8 mouse cellular contexts compared by ENCODE assay signal in the genomic region with DNA sequence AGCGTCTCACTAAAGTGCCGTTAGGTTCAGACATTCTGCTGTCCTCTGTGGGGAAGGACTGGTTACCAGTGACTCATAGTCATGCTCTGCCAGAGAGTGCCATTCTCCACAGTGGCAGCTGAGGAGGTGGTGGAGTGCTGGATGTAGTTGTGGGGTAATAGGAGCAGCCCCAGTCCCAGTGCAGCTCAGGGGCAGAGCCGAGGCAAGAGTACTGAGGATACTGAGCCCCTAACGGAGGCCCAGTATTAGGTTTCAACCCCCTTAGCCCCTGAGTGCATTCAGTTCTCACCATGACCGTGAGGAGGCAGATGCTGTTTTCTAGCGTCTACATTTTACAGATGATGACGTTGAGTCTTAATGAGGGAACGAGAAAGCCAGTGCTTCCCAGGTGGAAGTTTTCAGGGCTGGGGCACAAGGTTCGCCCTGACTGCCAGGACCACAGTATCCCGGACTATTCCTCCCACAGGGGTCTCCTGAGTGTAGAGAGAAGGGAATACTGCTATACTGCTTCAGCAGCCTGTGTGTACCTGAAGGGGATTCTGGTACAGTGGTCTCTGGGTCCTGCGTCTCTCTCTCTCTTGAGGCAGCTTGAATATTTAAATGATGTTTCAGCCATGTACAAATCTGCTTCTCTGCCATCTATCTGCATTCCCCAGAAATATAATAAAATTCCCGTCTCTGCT. TPM values are rescaled to one million over a fixed set of nuclear protein-coding genes. Genes with fewer than 3 reads are reported as not detected.
DNase-seq lines count a peak whose midpoint lies in the region; ATAC-seq and TF ChIP-seq lines count a peak whose summit lies in the region.

No protein-coding gene starts in this region.

- H3K9ac ChIP-seq in kidney, embryonic 15.5 days = no peak overlapping the region
- H3K9ac ChIP-seq in forebrain, embryonic 14.5 days (ENCODE audit: low read length) = peak overlapping the region; percentile 25; the same call in 1 of the 2 replicates

- H3K9me3 ChIP-seq in kidney, embryonic 15.5 days (replicated peaks) = no peaks in the 10 kb centered on the region
- no peaks in the 10 kb centered on the region for H3K9me3 ChIP-seq in forebrain, embryonic 14.5 days (replicated peaks; ENCODE audit: control insufficient read depth, low read length)

- H3K27ac ChIP-seq in kidney, embryonic 15.5 days = no peak overlapping the region
- 0 out of 2 replicates have a peak overlapping the region, but pooled peaks have one; percentile 1 for H3K27ac ChIP-seq in bone marrow macrophage, adult 2 months (ENCODE audit: insufficient read depth, low read depth, low read length)
- peak overlapping the region; percentile 85 for H3K27ac ChIP-seq in forebrain, embryonic 14.5 days (ENCODE audit: low read depth, low read length)

- peaks cover 20% of the 10 kb centered on the region for H3K4me1 ChIP-seq in kidney, embryonic 15.5 days
- H3K4me1 ChIP-seq in bone marrow macrophage, adult 2 months (ENCODE audit: control insufficient read depth, insufficient read depth, low read length) = peaks cover 39% of the 10 kb centered on the region
- H3K4me1 ChIP-seq in forebrain, embryonic 14.5 days (ENCODE audit: control insufficient read depth, insufficient read depth, low read length) = peaks cover 29% of the 10 kb centered on the region

- WGBS in kidney, embryonic 15.5 days = 13% methylated on average over 12 of the region's 12 CpGs
- WGBS in forebrain, embryonic 14.5 days = 22% methylated on average over 12 of the region's 12 CpGs

- H3K36me3 ChIP-seq in kidney, embryonic 15.5 days = no peaks in the 10 kb centered on the region
- H3K36me3 ChIP-seq in forebrain, embryonic 14.5 days (ENCODE audit: control insufficient read depth, insufficient read depth, low read length) = no peaks in the 10 kb centered on the region

- no peak for TF ChIP-seq CTCF in bone marrow macrophage, adult 2 months (IDR thresholded peaks at IDR 0.05; ENCODE audit: low read depth, low read length)

- H3K4me2 ChIP-seq in kidney, embryonic 15.5 days = 0 out of 2 replicates have a peak overlapping the region, but pooled peaks have one; percentile 57
- H3K4me2 ChIP-seq in forebrain, embryonic 14.5 days (ENCODE audit: low read length) = peak overlapping the region; percentile 50

- H3K4me3 ChIP-seq in kidney, embryonic 15.5 days (replicated peaks) = no peak overlapping the region
- no peak overlapping the region for H3K4me3 ChIP-seq in bone marrow macrophage, adult 2 months (ENCODE audit: insufficient read depth, low read length)
- H3K4me3 ChIP-seq in forebrain, embryonic 14.5 days (ENCODE audit: low read depth, low read length) = no peak overlapping the region

- DNase-seq in kidney, adult 18-20 months = no peak
- peak; percentile 34 for DNase-seq in forebrain, embryonic 14.5 days (ENCODE audit: low spot score)
- peak; percentile 44 for DNase-seq in mesoderm, embryonic 11.5 days (ENCODE audit: low read depth, low spot score)
- DNase-seq in thymus, postnatal 0 days (ENCODE audit: low spot score) = no peak
- DNase-seq in yolk sac, embryonic 10.5 days (ENCODE audit: low spot score) = no peak
- no peak for DNase-seq in spleen, adult 12 weeks (ENCODE audit: low spot score)

- H3K27me3 ChIP-seq in kidney, embryonic 15.5 days = no peaks in the 10 kb centered on the region
- H3K27me3 ChIP-seq in forebrain, embryonic 14.5 days (replicated peaks; ENCODE audit: control insufficient read depth, insufficient read depth, low read length) = 0 out of 2 replicates have a peak, but pooled peaks cover 2% of the 10 kb centered on the region

- peak; percentile 22; the same call in 1 of the 2 replicates for ATAC-seq in kidney, embryonic 15.5 days (replicated peaks; ENCODE audit: low FRiP score)
- ATAC-seq in forebrain, embryonic 14.5 days = peak; percentile 21; the same call in 1 of the 2 replicates

- TF ChIP-seq POLR2A in bone marrow macrophage, adult 2 months (IDR thresholded peaks at IDR 0.05; ENCODE audit: borderline replicate concordance, low read depth, low read length) = no peak

RNA-seq across cellular contexts. Expression of a gene that starts 40.1 kb away (rescaled TPM):
- 52.3 and 57.0 TPM in 2 replicates for polyA plus RNA-seq in kidney, embryonic 15.5 days (2015; fragmentation: Nextera tagmentation; extraction: Ambion mirVana)
- 69.1 and 76.8 TPM in 2 replicates for polyA plus RNA-seq in bone marrow macrophage, adult 2 months (2012; ENCODE audit: insufficient read depth, insufficient read length, missing spikeins)
- 33.1 and 41.1 TPM in 2 replicates for polyA plus RNA-seq in forebrain, embryonic 14.5 days (2014; fragmentation: Nextera tagmentation; extraction: Ambion mirVana)
- polyA plus RNA-seq in thymus, postnatal 0 days (2015; fragmentation: Nextera tagmentation; extraction: Ambion mirVana) = 62.7 and 94.2 TPM in 2 replicates

Comparison
In these comparisons a context has a peak if more than half of its experiments do, and no peak if none do; other contexts are left out.
1. DNase-seq: peak in forebrain, embryonic 14.5 days (single experiment) and mesoderm, embryonic 11.5 days (single experiment); none in kidney, adult 18-20 months (single experiment), thymus, postnatal 0 days (single experiment), yolk sac, embryonic 10.5 days (single experiment) and spleen, adult 12 weeks (single experiment).